Mouse (Mus musculus) retina, adult 2 months (tissue): Measurements from ENCODE around the gene Enah.

Experiments used
- DNase-seq: peaks from one replicate; pipeline ENCODE4 v3.0.0-alpha.2; 2012; ENCODE audit warnings: low read depth, low spot score

Gene Enah

DNA sequence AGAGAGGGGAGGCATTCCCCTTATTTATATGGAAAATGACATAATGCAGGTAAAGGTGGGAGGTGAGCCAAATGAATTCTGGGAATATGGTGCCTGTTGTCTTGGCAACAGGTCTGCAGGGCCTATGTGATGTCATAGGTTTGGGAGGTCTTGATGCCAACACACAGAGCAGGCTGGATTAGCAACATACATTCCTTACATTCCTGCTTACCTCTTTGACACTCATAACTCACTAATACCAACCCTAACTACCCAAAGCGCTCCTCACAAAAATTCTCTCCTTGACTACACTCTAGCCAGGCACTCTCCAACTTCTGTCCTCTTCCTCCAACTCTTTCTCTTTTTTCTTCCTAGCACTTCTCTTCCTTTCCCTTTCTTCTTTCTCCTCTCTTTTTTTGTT, 171.6 kb downstream of the Enah start:
- DNase-seq: no peak

DNA sequence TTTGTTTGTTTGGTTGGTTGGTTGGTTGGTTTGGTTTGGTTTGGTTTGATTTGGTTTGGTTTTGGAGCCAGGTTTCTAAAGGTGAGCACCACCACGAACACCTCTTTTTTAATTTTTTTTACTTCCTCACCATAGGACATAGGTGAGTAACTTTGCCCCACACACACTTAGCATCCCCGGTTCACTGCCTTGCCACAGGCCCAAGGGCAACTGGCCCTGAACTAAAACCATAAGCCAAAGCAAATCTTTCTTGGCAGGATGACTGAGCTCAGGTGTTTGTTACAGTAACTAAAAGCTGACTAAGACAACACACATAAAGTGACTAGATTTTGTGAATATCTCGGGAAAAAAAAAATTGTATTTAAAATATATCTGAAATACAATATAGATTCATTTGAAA, 172.4 kb downstream of the Enah start:
- no peak for DNase-seq
